Mouse (Mus musculus): ENCODE measurements around the gene Nodal. TPM values are rescaled to one million over a fixed set of nuclear protein-coding genes. Genes with fewer than 3 reads are reported as not detected.

The Nodal gene
- polyA plus RNA-seq, 1 experiment from 2014 or later, result not detected

GRCm38 (mm10) chr10:61427951-61428350, 10.2 kb downstream of the Nodal start:
- H3K9me3 ChIP-seq (replicated peaks; ENCODE audit: control insufficient read depth, low read length), result no peaks in the 10 kb centered on the region
- H3K4me3 ChIP-seq (ENCODE audit: low read depth, low read length), result no peak overlapping the region
- peaks cover 8% of the 10 kb centered on the region for H3K4me1 ChIP-seq (ENCODE audit: control insufficient read depth, insufficient read depth, low read length)
- ATAC-seq (replicated peaks; ENCODE audit: insufficient number of reproducible peaks, low FRiP score, low TSS enrichment), result no peak
- no peaks in the 10 kb centered on the region for H3K27me3 ChIP-seq (ENCODE audit: control insufficient read depth, insufficient read depth, low read length)
- WGBS (ENCODE audit: insufficient replicate concordance), result 90% methylated on average over 6 of the region's 6 CpGs
- peaks cover 10% of the 10 kb centered on the region for H3K36me3 ChIP-seq (ENCODE audit: control insufficient read depth, insufficient read depth, low read length)
- H3K4me2 ChIP-seq, result no peak overlapping the region
- no peak overlapping the region for H3K9ac ChIP-seq (ENCODE audit: low read depth, low read length)
- no peak overlapping the region for H3K27ac ChIP-seq (ENCODE audit: low read depth, low read length)

GRCm38 (mm10) chr10:61428416-61428815, 10.6 kb downstream of the Nodal start:
- Histone ChIP-seq H3K4me1 (ENCODE audit: control insufficient read depth, insufficient read depth, low read length) (peaks cover 8% of the 10 kb centered on the region), H3K27me3 (ENCODE audit: control insufficient read depth, insufficient read depth, low read length) (no peaks in the 10 kb centered on the region), H3K9ac (ENCODE audit: low read depth, low read length) (no peak overlapping the region), H3K36me3 (ENCODE audit: control insufficient read depth, insufficient read depth, low read length) (peaks cover 15% of the 10 kb centered on the region), H3K4me2 (no peak overlapping the region), H3K4me3 (ENCODE audit: low read depth, low read length) (no peak overlapping the region), H3K9me3 (replicated peaks; ENCODE audit: control insufficient read depth, low read length) (no peaks in the 10 kb centered on the region), H3K27ac (ENCODE audit: low read depth, low read length) (no peak overlapping the region)
- 64% methylated on average over 4 of the region's 4 CpGs for WGBS (ENCODE audit: insufficient replicate concordance)
- no peak for ATAC-seq (replicated peaks; ENCODE audit: insufficient number of reproducible peaks, low FRiP score, low TSS enrichment)

- Histone ChIP-seq H3K4me3 (ENCODE audit: low read depth, low read length) (no peak overlapping the region), H3K4me2 (no peak overlapping the region), H3K4me1 (ENCODE audit: control insufficient read depth, insufficient read depth, low read length) (peaks cover 7% of the 10 kb centered on the region), H3K27ac (ENCODE audit: low read depth, low read length) (no peak overlapping the region), H3K27me3 (ENCODE audit: control insufficient read depth, insufficient read depth, low read length) (no peaks in the 10 kb centered on the region), H3K9me3 (replicated peaks; ENCODE audit: control insufficient read depth, low read length) (no peaks in the 10 kb centered on the region), H3K9ac (ENCODE audit: low read depth, low read length) (no peak overlapping the region), H3K36me3 (ENCODE audit: control insufficient read depth, insufficient read depth, low read length) (peaks cover 21% of the 10 kb centered on the region)
- ATAC-seq (replicated peaks; ENCODE audit: insufficient number of reproducible peaks, low FRiP score, low TSS enrichment), result no peak
- WGBS (ENCODE audit: insufficient replicate concordance), result 92% methylated on average over 5 of the region's 5 CpGs
Observed at GRCm38 (mm10) chr10:61429043-61429442, 11.3 kb downstream of the Nodal start.

- no peak overlapping the region for H3K27ac ChIP-seq (ENCODE audit: low read depth, low read length)
- ATAC-seq (replicated peaks; ENCODE audit: insufficient number of reproducible peaks, low FRiP score, low TSS enrichment), result no peak
Observed at GRCm38 (mm10) chr10:61431375-61431774, 13.6 kb downstream of the Nodal start.

GRCm38 (mm10) chr10:61440202-61440800, 22.5 kb downstream of the Nodal start:
- 93% methylated on average over 7 of the region's 7 CpGs for WGBS (ENCODE audit: insufficient replicate concordance)
- H3K9ac ChIP-seq (ENCODE audit: low read depth, low read length), result no peak overlapping the region
- peaks cover 28% of the 10 kb centered on the region for H3K4me1 ChIP-seq (ENCODE audit: control insufficient read depth, insufficient read depth, low read length)
- no peaks in the 10 kb centered on the region for H3K9me3 ChIP-seq (replicated peaks; ENCODE audit: control insufficient read depth, low read length)
- no peak; the same call in 1 of the 2 replicates for ATAC-seq (replicated peaks; ENCODE audit: insufficient number of reproducible peaks, low FRiP score, low TSS enrichment)
- no peaks in the 10 kb centered on the region for H3K27me3 ChIP-seq (ENCODE audit: control insufficient read depth, insufficient read depth, low read length)
- H3K4me3 ChIP-seq (ENCODE audit: low read depth, low read length), result no peak overlapping the region
- no peak overlapping the region for H3K4me2 ChIP-seq
- no peak overlapping the region for H3K27ac ChIP-seq (ENCODE audit: low read depth, low read length)
- no peaks in the 10 kb centered on the region for H3K36me3 ChIP-seq (ENCODE audit: control insufficient read depth, insufficient read depth, low read length)

More at GRCm38 (mm10) chr10:61431375-61431774, 13.6 kb downstream of the Nodal start:
- peaks cover 29% of the 10 kb centered on the region for H3K36me3 ChIP-seq (ENCODE audit: control insufficient read depth, insufficient read depth, low read length)
- no peak overlapping the region for H3K4me3 ChIP-seq (ENCODE audit: low read depth, low read length)
- no peak overlapping the region for H3K9ac ChIP-seq (ENCODE audit: low read depth, low read length)
- H3K4me1 ChIP-seq (ENCODE audit: control insufficient read depth, insufficient read depth, low read length), result no peaks in the 10 kb centered on the region
- no peaks in the 10 kb centered on the region for H3K9me3 ChIP-seq (replicated peaks; ENCODE audit: control insufficient read depth, low read length)
- no peaks in the 10 kb centered on the region for H3K27me3 ChIP-seq (ENCODE audit: control insufficient read depth, insufficient read depth, low read length)
- H3K4me2 ChIP-seq, result no peak overlapping the region
- WGBS (ENCODE audit: insufficient replicate concordance), result 94% methylated on average over 9 of the region's 9 CpGs

GRCm38 (mm10) chr10:61443456-61443855, 25.7 kb downstream of the Nodal start:
- no peak for ATAC-seq (replicated peaks; ENCODE audit: insufficient number of reproducible peaks, low FRiP score, low TSS enrichment)
- H3K36me3 ChIP-seq (ENCODE audit: control insufficient read depth, insufficient read depth, low read length), result no peaks in the 10 kb centered on the region
- peak overlapping the region; percentile 28; the same call in 1 of the 2 replicates for H3K9ac ChIP-seq (ENCODE audit: low read depth, low read length)
- no peak overlapping the region for H3K4me3 ChIP-seq (ENCODE audit: low read depth, low read length)
- no peaks in the 10 kb centered on the region for H3K9me3 ChIP-seq (replicated peaks; ENCODE audit: control insufficient read depth, low read length)
- no peaks in the 10 kb centered on the region for H3K27me3 ChIP-seq (ENCODE audit: control insufficient read depth, insufficient read depth, low read length)
- no peak overlapping the region for H3K27ac ChIP-seq (ENCODE audit: low read depth, low read length)
- H3K4me1 ChIP-seq (ENCODE audit: control insufficient read depth, insufficient read depth, low read length), result peaks cover 44% of the 10 kb centered on the region
- no peak overlapping the region for H3K4me2 ChIP-seq
- 71% methylated on average over 6 of the region's 6 CpGs for WGBS (ENCODE audit: insufficient replicate concordance)

- H3K4me2 ChIP-seq, result no peak overlapping the region
- no peaks in the 10 kb centered on the region for H3K27me3 ChIP-seq (ENCODE audit: control insufficient read depth, insufficient read depth, low read length)
- H3K36me3 ChIP-seq (ENCODE audit: control insufficient read depth, insufficient read depth, low read length), result no peaks in the 10 kb centered on the region
- WGBS (ENCODE audit: insufficient replicate concordance), result 59% methylated on average over 1 of the region's 1 CpGs
- H3K9ac ChIP-seq (ENCODE audit: low read depth, low read length), result peak overlapping the region; percentile 28; the same call in 1 of the 2 replicates
- no peaks in the 10 kb centered on the region for H3K9me3 ChIP-seq (replicated peaks; ENCODE audit: control insufficient read depth, low read length)
- no peak overlapping the region for H3K27ac ChIP-seq (ENCODE audit: low read depth, low read length)
- no peak for ATAC-seq (replicated peaks; ENCODE audit: insufficient number of reproducible peaks, low FRiP score, low TSS enrichment)
- peaks cover 47% of the 10 kb centered on the region for H3K4me1 ChIP-seq (ENCODE audit: control insufficient read depth, insufficient read depth, low read length)
- H3K4me3 ChIP-seq (ENCODE audit: low read depth, low read length), result no peak overlapping the region
Observed at GRCm38 (mm10) chr10:61443876-61444275, 26.1 kb downstream of the Nodal start.

- H3K36me3 ChIP-seq (ENCODE audit: control insufficient read depth, insufficient read depth, low read length), result no peaks in the 10 kb centered on the region
- H3K9me3 ChIP-seq (replicated peaks; ENCODE audit: control insufficient read depth, low read length), result no peaks in the 10 kb centered on the region
- H3K9ac ChIP-seq (ENCODE audit: low read depth, low read length), result no peak overlapping the region
- no peak overlapping the region for H3K4me3 ChIP-seq (ENCODE audit: low read depth, low read length)
- peaks cover 54% of the 10 kb centered on the region for H3K4me1 ChIP-seq (ENCODE audit: control insufficient read depth, insufficient read depth, low read length)
- ATAC-seq (replicated peaks; ENCODE audit: insufficient number of reproducible peaks, low FRiP score, low TSS enrichment), result no peak
- H3K27me3 ChIP-seq (ENCODE audit: control insufficient read depth, insufficient read depth, low read length), result no peaks in the 10 kb centered on the region
- H3K27ac ChIP-seq (ENCODE audit: low read depth, low read length), result no peak overlapping the region
- no peak overlapping the region for H3K4me2 ChIP-seq
- WGBS (ENCODE audit: insufficient replicate concordance), result 89% methylated on average over 3 of the region's 3 CpGs
Observed at GRCm38 (mm10) chr10:61445016-61445415, 27.2 kb downstream of the Nodal start.
